Mouse (Mus musculus): Measurements from ENCODE around the gene Tcfl5. TPM values are rescaled to one million over a fixed set of nuclear protein-coding genes. Genes with fewer than 3 reads are reported as not detected.
A peak's percentile ranks its signal among the peaks of the same experiment; 100 is the strongest.

Gene Tcfl5
- total and polyA plus RNA-seq, 3 experiments: 0.05 TPM; not detected in 2

DNA sequence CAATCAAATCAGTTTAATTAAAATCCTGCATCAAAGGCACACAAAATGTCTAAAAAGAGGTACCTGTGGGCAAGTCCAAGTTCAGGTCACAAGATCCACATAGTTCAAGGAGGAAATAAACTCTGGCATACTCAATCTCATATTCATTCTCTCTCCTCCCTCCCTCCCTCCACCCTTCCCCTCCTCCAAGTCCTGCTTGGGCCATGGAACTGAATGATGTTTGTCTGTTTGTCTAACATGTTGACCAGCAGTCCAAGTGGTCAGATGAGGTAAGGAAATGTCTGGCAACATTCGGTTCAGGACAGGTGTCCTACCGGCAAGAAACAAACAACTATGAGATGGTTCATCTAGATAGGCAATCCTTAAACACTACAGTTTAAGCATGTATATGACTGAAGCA, 34.2 kb upstream of the Tcfl5 start:
- no peaks in the 10 kb centered on the region for H3K9me3 ChIP-seq (replicated peaks)
- no peaks in the 10 kb centered on the region for H3K27me3 ChIP-seq (ENCODE audit: insufficient read depth, low read length)
- DNase-seq (ENCODE audit: low spot score) (no peak), ATAC-seq (ENCODE audit: extremely low read depth, insufficient number of reproducible peaks, low FRiP score, poor library complexity, severe bottlenecking) (no peak)
- peaks cover 95% of the 10 kb centered on the region for H3K36me3 ChIP-seq (replicated peaks)
- TF ChIP-seq GATA1 (IDR thresholded peaks at IDR 0.05; ENCODE audit: borderline replicate concordance, low read length): no peak
- TF ChIP-seq GATA2 (IDR thresholded peaks at IDR 0.05; ENCODE audit: borderline replicate concordance, low read depth, low read length): no peak
- TF ChIP-seq POLR2AphosphoS5 (IDR thresholded peaks at IDR 0.05; ENCODE audit: insufficient replicate concordance, low read depth, low read length): no peak; the same call in 1 of the 2 replicates
- no peak for TF ChIP-seq TAL1 (conservative IDR thresholded peaks at IDR 0.05; ENCODE audit: low read depth, low read length)
- TF ChIP-seq CTCF (IDR thresholded peaks at IDR 0.05; ENCODE audit: low read depth, low read length): no peak
- H3K4me3 ChIP-seq (ENCODE audit: low read depth, low read length): no peak overlapping the region
- peaks cover 10% of the 10 kb centered on the region for H3K4me1 ChIP-seq (ENCODE audit: insufficient read depth, low read depth, low read length)

DNA sequence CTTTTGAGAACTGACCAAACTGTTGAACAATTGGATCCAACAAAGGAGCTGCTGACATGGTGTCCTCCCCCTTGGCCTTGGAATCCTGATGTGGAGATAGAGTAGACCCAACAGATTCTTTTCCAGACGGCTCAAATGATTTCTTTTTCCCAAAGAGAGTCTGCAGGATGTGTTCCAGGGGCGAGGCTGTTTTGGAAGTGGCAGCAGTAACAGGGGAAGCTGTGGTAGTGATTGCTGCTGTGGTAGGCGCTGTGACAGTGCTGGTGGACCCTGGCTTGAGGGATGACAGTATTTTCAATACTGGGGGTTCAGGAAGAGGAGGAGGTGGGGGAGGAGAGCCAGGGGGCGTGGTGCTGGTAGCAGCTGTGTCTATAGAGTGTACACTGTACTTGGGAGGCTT, 19.5 kb upstream of the Tcfl5 start:
- no peak for TF ChIP-seq CTCF (IDR thresholded peaks at IDR 0.05; ENCODE audit: low read depth, low read length)
- no peak for TF ChIP-seq GATA1 (IDR thresholded peaks at IDR 0.05; ENCODE audit: borderline replicate concordance, low read length)
- TF ChIP-seq POLR2AphosphoS5 (IDR thresholded peaks at IDR 0.05; ENCODE audit: insufficient replicate concordance, low read depth, low read length): no peak
- TF ChIP-seq GATA2 (IDR thresholded peaks at IDR 0.05; ENCODE audit: borderline replicate concordance, low read depth, low read length): no peak
- no peak for TF ChIP-seq TAL1 (conservative IDR thresholded peaks at IDR 0.05; ENCODE audit: low read depth, low read length)
- ATAC-seq (ENCODE audit: extremely low read depth, insufficient number of reproducible peaks, low FRiP score, poor library complexity, severe bottlenecking) (no peak), DNase-seq (ENCODE audit: low spot score) (no peak)
- Histone ChIP-seq H3K4me1 (ENCODE audit: insufficient read depth, low read depth, low read length) (0 out of 2 replicates have a peak, but pooled peaks cover 2% of the 10 kb centered on the region), H3K36me3 (replicated peaks) (peaks cover 79% of the 10 kb centered on the region), H3K27me3 (ENCODE audit: insufficient read depth, low read length) (no peaks in the 10 kb centered on the region), H3K4me3 (ENCODE audit: low read depth, low read length) (no peak overlapping the region), H3K9me3 (replicated peaks) (no peaks in the 10 kb centered on the region)

DNA sequence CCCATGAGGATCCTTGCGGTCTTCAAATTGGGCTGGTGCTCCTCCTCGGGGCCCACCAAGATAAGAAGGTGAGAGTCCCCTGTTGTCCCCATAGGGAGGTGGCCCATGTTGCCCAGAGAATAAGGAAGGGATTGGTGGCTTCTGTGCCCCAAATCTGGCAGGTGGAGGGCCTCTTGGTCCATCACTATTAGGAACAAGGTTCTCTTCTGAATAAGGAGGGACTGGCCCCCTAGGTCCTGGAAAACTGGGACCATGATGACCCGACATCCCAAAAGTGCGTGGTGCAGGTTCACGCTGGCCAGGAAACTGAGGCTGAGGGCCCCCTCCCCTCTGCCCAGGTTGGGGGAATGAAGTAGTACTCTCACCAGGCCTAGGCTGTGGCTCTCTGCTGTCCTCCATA, 18.0 kb upstream of the Tcfl5 start:
- Histone ChIP-seq H3K9me3 (replicated peaks) (no peaks in the 10 kb centered on the region), H3K27me3 (ENCODE audit: insufficient read depth, low read length) (no peaks in the 10 kb centered on the region), H3K4me1 (ENCODE audit: insufficient read depth, low read depth, low read length) (peaks cover 2% of the 10 kb centered on the region; the same call in 1 of the 2 replicates), H3K36me3 (replicated peaks) (peaks cover 64% of the 10 kb centered on the region), H3K4me3 (ENCODE audit: low read depth, low read length) (no peak overlapping the region)
- no peak for ATAC-seq (ENCODE audit: extremely low read depth, insufficient number of reproducible peaks, low FRiP score, poor library complexity, severe bottlenecking)
- DNase-seq (ENCODE audit: low spot score): no peak
- TF ChIP-seq GATA2 (IDR thresholded peaks at IDR 0.05; ENCODE audit: borderline replicate concordance, low read depth, low read length): no peak
- TF ChIP-seq TAL1 (conservative IDR thresholded peaks at IDR 0.05; ENCODE audit: low read depth, low read length): no peak
- TF ChIP-seq GATA1 (IDR thresholded peaks at IDR 0.05; ENCODE audit: borderline replicate concordance, low read length): no peak
- TF ChIP-seq CTCF (IDR thresholded peaks at IDR 0.05; ENCODE audit: low read depth, low read length): no peak
- TF ChIP-seq POLR2AphosphoS5 (IDR thresholded peaks at IDR 0.05; ENCODE audit: insufficient replicate concordance, low read depth, low read length): no peak

DNA sequence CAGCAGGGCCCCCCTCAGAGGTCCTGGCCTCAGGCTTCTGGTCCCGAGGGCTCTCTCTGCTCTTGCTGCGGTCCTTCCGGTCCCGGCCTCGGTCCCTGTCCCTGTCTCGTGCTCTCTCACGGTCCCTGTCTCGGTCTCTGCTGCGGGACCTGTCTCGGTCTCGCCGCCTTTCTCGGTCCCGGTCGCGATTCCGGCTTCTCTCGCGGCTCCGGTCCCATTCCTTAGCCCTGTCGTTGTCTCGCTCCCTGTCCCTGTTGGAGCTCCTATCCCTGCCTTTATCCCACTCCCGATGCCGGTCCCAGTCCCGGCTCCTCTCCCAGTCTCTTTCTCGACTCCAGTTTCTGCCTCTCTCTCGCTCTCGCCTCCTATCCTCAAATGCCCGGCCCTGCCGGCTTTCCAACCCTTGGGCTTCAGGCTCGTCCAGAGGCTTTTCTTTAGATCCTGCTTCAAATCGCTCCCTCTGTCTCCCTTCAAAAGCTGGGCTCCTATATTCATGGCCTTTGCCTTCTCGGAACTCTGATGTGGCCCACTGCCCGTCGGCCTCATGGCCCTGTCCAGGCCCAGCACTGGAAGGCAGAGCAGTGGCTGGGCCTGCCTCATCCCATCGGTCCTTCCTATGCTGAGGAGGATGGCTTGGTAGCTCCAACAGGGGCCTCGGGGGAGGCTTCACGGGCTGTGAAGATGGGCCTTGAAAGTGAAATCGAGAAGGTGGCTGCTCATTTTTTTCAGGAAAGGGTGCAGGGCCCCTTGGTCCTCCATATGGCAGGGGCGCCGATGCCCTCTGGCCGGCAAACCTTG, 17.0 kb upstream of the Tcfl5 start:
- peaks cover 8% of the 10 kb centered on the region; the same call in 1 of the 2 replicates for H3K27me3 ChIP-seq (ENCODE audit: insufficient read depth, low read length)
- ATAC-seq (ENCODE audit: extremely low read depth, insufficient number of reproducible peaks, low FRiP score, poor library complexity, severe bottlenecking) (no peak), DNase-seq (ENCODE audit: low spot score) (no peak)
- H3K36me3 ChIP-seq (replicated peaks): peaks cover 55% of the 10 kb centered on the region
- peaks cover 5% of the 10 kb centered on the region; the same call in 1 of the 2 replicates for H3K4me1 ChIP-seq (ENCODE audit: insufficient read depth, low read depth, low read length)
- H3K9me3 ChIP-seq (replicated peaks): no peaks in the 10 kb centered on the region
- no peak overlapping the region; the same call in 1 of the 2 replicates for H3K4me3 ChIP-seq (ENCODE audit: low read depth, low read length)
- no peak for TF ChIP-seq TAL1 (conservative IDR thresholded peaks at IDR 0.05; ENCODE audit: low read depth, low read length)
- TF ChIP-seq GATA2 (IDR thresholded peaks at IDR 0.05; ENCODE audit: borderline replicate concordance, low read depth, low read length): no peak
- no peak for TF ChIP-seq GATA1 (IDR thresholded peaks at IDR 0.05; ENCODE audit: borderline replicate concordance, low read length)
- no peak for TF ChIP-seq POLR2AphosphoS5 (IDR thresholded peaks at IDR 0.05; ENCODE audit: insufficient replicate concordance, low read depth, low read length)
- TF ChIP-seq CTCF (IDR thresholded peaks at IDR 0.05; ENCODE audit: low read depth, low read length): no peak

DNA sequence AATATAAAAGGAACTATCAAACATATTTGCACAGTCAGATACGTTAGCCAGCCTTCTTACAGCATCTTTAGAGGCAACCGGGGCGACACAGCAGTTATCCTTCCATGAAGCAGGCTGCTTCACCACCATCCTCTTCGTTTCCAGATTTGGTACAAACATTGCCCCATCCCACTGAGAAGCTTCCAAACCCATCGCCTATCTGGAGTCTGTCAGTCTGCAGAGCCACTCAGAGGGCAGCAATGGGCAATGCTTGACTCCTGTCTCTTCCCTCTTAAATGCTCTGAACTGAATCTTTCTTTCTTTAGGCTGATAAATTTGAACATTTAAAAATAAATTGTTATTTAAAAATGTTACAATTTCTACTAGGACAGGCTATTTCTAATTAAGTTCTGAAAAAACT, 15.9 kb upstream of the Tcfl5 start:
- Histone ChIP-seq H3K4me1 (ENCODE audit: insufficient read depth, low read depth, low read length) (peaks cover 5% of the 10 kb centered on the region; the same call in 1 of the 2 replicates), H3K27me3 (ENCODE audit: insufficient read depth, low read length) (peaks cover 14% of the 10 kb centered on the region; the same call in 1 of the 2 replicates), H3K4me3 (ENCODE audit: low read depth, low read length) (no peak overlapping the region), H3K36me3 (replicated peaks) (peaks cover 47% of the 10 kb centered on the region), H3K9me3 (replicated peaks) (no peaks in the 10 kb centered on the region)
- ATAC-seq (ENCODE audit: extremely low read depth, insufficient number of reproducible peaks, low FRiP score, poor library complexity, severe bottlenecking) (no peak), DNase-seq (ENCODE audit: low spot score) (no peak)
- TF ChIP-seq CTCF (IDR thresholded peaks at IDR 0.05; ENCODE audit: low read depth, low read length) (no peak), GATA1 (IDR thresholded peaks at IDR 0.05; ENCODE audit: borderline replicate concordance, low read length) (no peak)

DNA sequence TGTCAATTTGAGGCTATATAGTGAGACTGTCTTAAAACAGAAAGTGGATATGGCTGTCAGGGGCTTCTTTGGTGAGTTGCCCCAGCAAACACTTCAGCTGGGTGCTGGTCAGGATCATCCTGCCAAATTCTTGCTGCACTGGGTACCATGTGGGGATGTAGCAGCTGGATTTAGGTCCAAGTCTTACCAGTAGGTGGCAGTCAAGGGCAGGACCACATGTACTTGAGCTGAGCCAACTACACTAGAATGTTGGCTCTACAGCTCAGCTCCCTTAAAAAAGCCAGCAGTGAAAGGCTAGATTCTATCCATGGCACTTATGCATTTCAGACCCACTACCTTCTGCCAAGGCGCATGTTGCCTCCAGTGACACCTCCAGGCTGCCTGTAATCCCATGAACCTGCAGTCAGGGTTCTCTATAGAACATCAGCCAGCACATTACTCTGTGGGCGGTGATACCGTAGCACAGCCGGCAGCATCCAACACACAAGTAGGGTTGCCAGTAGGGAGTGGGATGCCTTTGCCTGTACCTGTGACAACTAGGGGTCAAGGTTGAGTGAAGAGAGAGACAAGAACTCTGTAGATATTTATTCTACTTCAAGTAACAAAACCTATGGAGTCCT, 15.0 kb upstream of the Tcfl5 start:
- no peak for TF ChIP-seq POLR2AphosphoS5 (IDR thresholded peaks at IDR 0.05; ENCODE audit: insufficient replicate concordance, low read depth, low read length)
- TF ChIP-seq CTCF (IDR thresholded peaks at IDR 0.05; ENCODE audit: low read depth, low read length): peak; percentile 72
- TF ChIP-seq GATA2 (IDR thresholded peaks at IDR 0.05; ENCODE audit: borderline replicate concordance, low read depth, low read length): no peak
- Histone ChIP-seq H3K27me3 (ENCODE audit: insufficient read depth, low read length) (peaks cover 16% of the 10 kb centered on the region), H3K4me3 (ENCODE audit: low read depth, low read length) (no peak overlapping the region), H3K9me3 (replicated peaks) (no peaks in the 10 kb centered on the region), H3K4me1 (ENCODE audit: insufficient read depth, low read depth, low read length) (peaks cover 5% of the 10 kb centered on the region; the same call in 1 of the 2 replicates), H3K36me3 (replicated peaks) (peaks cover 41% of the 10 kb centered on the region)
- DNase-seq (ENCODE audit: low spot score): peak; percentile 79
- peak; percentile 38; the same call in 1 of the 2 replicates for ATAC-seq (ENCODE audit: extremely low read depth, insufficient number of reproducible peaks, low FRiP score, poor library complexity, severe bottlenecking)

Measured in G1E (cell line).